Mouse (Mus musculus): Measurements from ENCODE around the gene Klhl33. TPM values are rescaled to one million over a fixed set of nuclear protein-coding genes. Genes with fewer than 3 reads are reported as not detected.

Klhl33 gene
- total RNA-seq, 1 experiment from 2014 or later = 1.1 TPM

Other genes with a start within 250 kb of the Klhl33 start
- gene Olfr747, start 204.3 kb downstream of the Klhl33 start, total RNA-seq (2021) = not detected in 2 replicates
- gene Olfr748, start 190.1 kb downstream of the Klhl33 start, total RNA-seq (2021) = not detected in 2 replicates
- not detected in 2 replicates for gene Olfr749, start 152.4 kb downstream of the Klhl33 start, total RNA-seq (2021)
- 33.6 and 40.3 TPM in 2 replicates for gene Ttc5, start 112.0 kb downstream of the Klhl33 start, total RNA-seq (2021)
- gene Ccnb1ip1, start 89.8 kb downstream of the Klhl33 start, total RNA-seq (2021) = not detected in 2 replicates
- gene Parp2, start 89.7 kb downstream of the Klhl33 start, total RNA-seq (2021) = 29.2 and 37.8 TPM in 2 replicates
- gene Tep1, start 26.9 kb downstream of the Klhl33 start, total RNA-seq (2021) = 20.8 and 23.3 TPM in 2 replicates
- 60.9 TPM in 2 replicates for gene Osgep, start 27.4 kb upstream of the Klhl33 start, total RNA-seq (2021)
- 66.1 and 71.3 TPM in 2 replicates for gene Apex1, start 27.5 kb upstream of the Klhl33 start, total RNA-seq (2021)
- 44.3 and 47.2 TPM in 2 replicates for gene Pip4p1, start 33.3 kb upstream of the Klhl33 start, total RNA-seq (2021)
- gene Pnp, start 33.6 kb upstream of the Klhl33 start, total RNA-seq (2021) = 55.0 and 61.3 TPM in 2 replicates
- gene Gm49342, start 47.0 kb upstream of the Klhl33 start, total RNA-seq (2021) = 51.4 and 57.2 TPM in 2 replicates
- 2.6 and 3.1 TPM in 2 replicates for gene Pnp2, start 58.5 kb upstream of the Klhl33 start, total RNA-seq (2021)
- gene Rnase10, start 110.2 kb upstream of the Klhl33 start, total RNA-seq (2021) = 0.33 TPM in 1 of 2 replicates, not detected in the other
- not detected in 2 replicates for gene Rnase9, start 144.4 kb upstream of the Klhl33 start, total RNA-seq (2021)
- gene Rnase11, start 152.7 kb upstream of the Klhl33 start, total RNA-seq (2021) = not detected in 2 replicates
- not detected in 2 replicates for gene Rnase12, start 160.2 kb upstream of the Klhl33 start, total RNA-seq (2021)
- not detected in 2 replicates for gene Olfr750, start 176.9 kb upstream of the Klhl33 start, total RNA-seq (2021)
- gene Rnase4, start 193.6 kb upstream of the Klhl33 start, total RNA-seq (2021) = 56.5 and 131 TPM in 2 replicates
- 6.0 and 37.1 TPM in 2 replicates for gene Ang, start 193.6 kb upstream of the Klhl33 start, total RNA-seq (2021)
- gene Eddm3b, start 216.9 kb upstream of the Klhl33 start, total RNA-seq (2021) = not detected in 2 replicates
- 1.3 and 4.5 TPM in 2 replicates for gene Rnase6, start 226.4 kb upstream of the Klhl33 start, total RNA-seq (2021)
- gene Rnase1, start 249.3 kb upstream of the Klhl33 start, total RNA-seq (2021) = not detected in 2 replicates

Measured in adrenal gland, postnatal 14 days (tissue).